Mouse (Mus musculus): Measurements from ENCODE around the gene Etv4.

GRCm38 (mm10) chr11:101764546-101764945 is 20.6 kb downstream of the Etv4 start:
- TF ChIP-seq CTCF (IDR thresholded peaks at IDR 0.05; ENCODE audit: low read depth) (no peak), EP300 (optimal IDR thresholded peaks at IDR 0.05) (no peak)
